Mouse (Mus musculus) 3134 (cell line): ENCODE measurements at regions not wholly inside any gene's neighbourhood (a gene's known extent, or its start where the extent isn't known, plus 50 kb on each side); places are given as distances from the start of the nearest gene placed in this dataset.

Experiments
- DNase-seq: peaks from one replicate; pipeline ENCODE4 v3.0.0-alpha.2; 2011; ENCODE audit warnings: low spot score; ENCODE audit not compliant: insufficient read length; ENCODE audit errors: extremely low read depth

- no peak for DNase-seq
Measured at GRCm38 (mm10) chr12:5572831-5573230, 197.3 kb upstream of the Klhl29 start.

GRCm38 (mm10) chr12:5568941-5569340 is 193.5 kb upstream of the Klhl29 start:
- DNase-seq = no peak

- DNase-seq = no peak
Measured at GRCm38 (mm10) chr12:5566231-5566630, 190.7 kb upstream of the Klhl29 start.

GRCm38 (mm10) chr12:5552607-5553006 is 177.1 kb upstream of the Klhl29 start:
- DNase-seq = no peak

GRCm38 (mm10) chr12:5551901-5552300 is 176.4 kb upstream of the Klhl29 start:
- no peak for DNase-seq

- no peak for DNase-seq
Measured at GRCm38 (mm10) chr12:5549796-5550195, 174.3 kb upstream of the Klhl29 start.

- DNase-seq = no peak
Measured at GRCm38 (mm10) chr12:5547698-5548097, 172.2 kb upstream of the Klhl29 start.

- no peak for DNase-seq
Measured at GRCm38 (mm10) chr12:5542701-5543100, 167.2 kb upstream of the Klhl29 start.

- no peak for DNase-seq
Measured at GRCm38 (mm10) chr12:5496299-5496698, 120.8 kb upstream of the Klhl29 start.

- DNase-seq = no peak
Measured at GRCm38 (mm10) chr12:5494657-5495512, 119.4 kb upstream of the Klhl29 start.

GRCm38 (mm10) chr12:5464250-5464899 is 88.9 kb upstream of the Klhl29 start:
- DNase-seq = no peak

- DNase-seq = no peak
Measured at GRCm38 (mm10) chr12:5453157-5453556, 77.7 kb upstream of the Klhl29 start.

GRCm38 (mm10) chr12:5443730-5444129 is 68.2 kb upstream of the Klhl29 start:
- DNase-seq = no peak

GRCm38 (mm10) chr12:5443091-5443531 is 67.6 kb upstream of the Klhl29 start:
- DNase-seq = no peak

- DNase-seq = no peak
Measured at GRCm38 (mm10) chr12:5442679-5443078, 67.2 kb upstream of the Klhl29 start.

GRCm38 (mm10) chr12:5440482-5440881 is 65.0 kb upstream of the Klhl29 start:
- no peak for DNase-seq

GRCm38 (mm10) chr12:5435876-5436275 is 60.4 kb upstream of the Klhl29 start:
- DNase-seq = no peak

GRCm38 (mm10) chr12:5434060-5434459 is 58.6 kb upstream of the Klhl29 start:
- DNase-seq = no peak

- DNase-seq = no peak
Measured at GRCm38 (mm10) chr12:5432688-5433087, 57.2 kb upstream of the Klhl29 start.

- no peak for DNase-seq
Measured at GRCm38 (mm10) chr12:5428733-5429132, 53.3 kb upstream of the Klhl29 start.
